Mouse (Mus musculus): Measurements from ENCODE around the gene Nfyc. TPM values are rescaled to one million over a fixed set of nuclear protein-coding genes. Genes with fewer than 3 reads are reported as not detected.

Gene Nfyc
- polyA plus RNA-seq, 1 experiment: 127 TPM

DNA sequence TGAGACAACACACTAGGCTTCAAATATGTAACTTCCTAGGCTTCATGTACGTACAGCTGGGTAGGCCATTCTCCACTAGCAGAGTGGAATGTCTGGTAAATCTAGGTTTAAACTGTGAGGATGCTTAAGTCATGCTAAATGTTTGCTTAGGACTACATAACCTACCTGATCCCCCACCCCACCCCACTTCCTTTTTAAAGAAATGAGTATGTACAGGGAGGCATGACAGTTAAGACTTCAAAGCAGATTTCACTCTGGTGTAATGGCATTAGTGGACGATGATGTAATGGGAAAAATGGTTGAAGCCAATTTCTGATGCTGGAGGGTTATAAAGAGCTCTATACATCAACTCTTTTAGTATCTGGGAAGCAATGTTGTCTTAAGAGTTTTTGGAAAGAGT is 38.5 kb downstream of the Nfyc start:
- 68% methylated on average over 2 of the region's 2 CpGs for WGBS

DNA sequence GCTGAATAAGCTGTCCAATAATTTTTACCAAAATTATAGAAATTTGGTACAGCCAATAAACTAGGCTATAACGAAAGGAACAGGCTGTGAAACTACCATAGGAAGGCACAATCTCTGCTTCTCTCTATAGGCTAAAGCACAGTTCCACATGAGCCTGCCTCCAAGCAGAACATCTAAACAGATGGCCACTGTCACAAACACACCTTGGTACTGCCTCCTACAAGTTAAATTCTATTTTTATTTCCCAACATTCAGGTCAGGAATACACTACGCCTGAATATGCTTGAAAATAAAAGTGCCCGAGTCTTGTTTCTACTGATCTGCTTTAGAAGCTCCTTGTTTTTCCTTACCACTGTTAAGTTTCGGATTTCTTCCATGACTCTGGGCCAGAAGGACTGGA is 41.3 kb downstream of the Nfyc start:
- DNase-seq (ENCODE audit: low read depth, low spot score): no peak
- WGBS: 94% methylated on average over 4 of the region's 4 CpGs

More for the DNA sequence above, 38.5 kb downstream of the Nfyc start:
- DNase-seq (ENCODE audit: low read depth, low spot score): no peak

DNA sequence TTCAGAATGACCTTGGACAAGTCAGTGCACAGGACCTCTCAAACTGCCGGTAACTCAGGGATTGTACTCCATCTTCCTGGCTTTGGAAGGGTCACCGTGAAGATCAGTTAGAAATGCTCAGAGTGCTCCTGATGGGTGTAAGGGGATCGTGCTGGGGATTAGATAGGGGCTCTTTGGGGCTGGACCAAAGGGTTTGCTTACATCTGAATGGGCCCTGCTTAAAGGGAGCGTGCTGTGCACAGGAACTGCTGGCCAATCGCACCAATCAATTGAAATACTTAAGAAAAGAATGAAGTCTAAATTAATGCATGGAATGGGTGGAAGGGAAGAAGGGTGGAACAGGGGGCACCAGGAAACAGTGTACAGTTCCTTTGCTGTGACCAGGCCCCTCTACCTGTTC is 75.6 kb downstream of the Nfyc start:
- WGBS: 78% methylated on average over 5 of the region's 5 CpGs
- DNase-seq (ENCODE audit: low read depth, low spot score): no peak

DNA sequence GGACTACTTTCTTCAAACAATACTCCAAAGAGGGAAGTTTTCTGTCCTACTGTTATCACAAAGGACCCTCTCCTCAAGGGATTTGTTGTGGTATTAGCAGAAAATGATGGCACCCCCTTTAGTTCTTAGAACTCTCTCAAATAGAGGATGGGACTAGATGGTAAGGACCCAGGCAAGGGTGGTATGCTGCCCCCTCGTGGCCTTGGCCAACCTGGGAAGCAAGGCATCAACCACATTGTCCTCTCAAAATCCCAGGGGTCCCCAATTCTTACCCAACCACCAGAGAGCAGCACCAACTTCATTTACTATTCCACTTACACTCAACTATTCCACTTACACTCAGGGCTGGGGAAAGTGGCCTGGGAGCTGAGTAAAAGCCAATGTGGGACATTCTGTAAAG is 76.1 kb downstream of the Nfyc start:
- WGBS: 4% methylated on average over 1 of the region's 1 CpGs

DNA sequence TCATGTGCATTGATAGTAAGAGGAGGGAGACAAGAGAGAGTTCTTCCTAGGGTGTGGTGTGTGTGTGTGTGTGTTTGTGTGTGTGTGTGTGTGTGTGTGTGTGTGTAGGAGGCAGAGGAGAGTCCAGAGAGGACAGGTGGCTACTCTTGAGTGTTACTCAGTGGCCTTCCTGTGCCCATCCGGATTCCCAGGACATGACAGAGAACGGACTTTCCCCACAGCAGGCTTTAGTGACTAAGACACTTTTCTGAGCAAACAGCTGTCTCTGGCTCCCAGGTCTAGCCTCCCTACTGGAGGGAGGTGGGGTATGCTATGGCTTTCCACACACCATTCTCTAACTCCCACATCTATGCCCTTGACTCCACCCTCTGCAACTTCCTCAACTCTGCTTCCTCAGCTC is 81.8 kb downstream of the Nfyc start:
- WGBS: 55% methylated on average over 2 of the region's 2 CpGs
- DNase-seq (ENCODE audit: low read depth, low spot score): no peak

More for the DNA sequence above, 76.1 kb downstream of the Nfyc start:
- DNase-seq (ENCODE audit: low read depth, low spot score): no peak

DNA sequence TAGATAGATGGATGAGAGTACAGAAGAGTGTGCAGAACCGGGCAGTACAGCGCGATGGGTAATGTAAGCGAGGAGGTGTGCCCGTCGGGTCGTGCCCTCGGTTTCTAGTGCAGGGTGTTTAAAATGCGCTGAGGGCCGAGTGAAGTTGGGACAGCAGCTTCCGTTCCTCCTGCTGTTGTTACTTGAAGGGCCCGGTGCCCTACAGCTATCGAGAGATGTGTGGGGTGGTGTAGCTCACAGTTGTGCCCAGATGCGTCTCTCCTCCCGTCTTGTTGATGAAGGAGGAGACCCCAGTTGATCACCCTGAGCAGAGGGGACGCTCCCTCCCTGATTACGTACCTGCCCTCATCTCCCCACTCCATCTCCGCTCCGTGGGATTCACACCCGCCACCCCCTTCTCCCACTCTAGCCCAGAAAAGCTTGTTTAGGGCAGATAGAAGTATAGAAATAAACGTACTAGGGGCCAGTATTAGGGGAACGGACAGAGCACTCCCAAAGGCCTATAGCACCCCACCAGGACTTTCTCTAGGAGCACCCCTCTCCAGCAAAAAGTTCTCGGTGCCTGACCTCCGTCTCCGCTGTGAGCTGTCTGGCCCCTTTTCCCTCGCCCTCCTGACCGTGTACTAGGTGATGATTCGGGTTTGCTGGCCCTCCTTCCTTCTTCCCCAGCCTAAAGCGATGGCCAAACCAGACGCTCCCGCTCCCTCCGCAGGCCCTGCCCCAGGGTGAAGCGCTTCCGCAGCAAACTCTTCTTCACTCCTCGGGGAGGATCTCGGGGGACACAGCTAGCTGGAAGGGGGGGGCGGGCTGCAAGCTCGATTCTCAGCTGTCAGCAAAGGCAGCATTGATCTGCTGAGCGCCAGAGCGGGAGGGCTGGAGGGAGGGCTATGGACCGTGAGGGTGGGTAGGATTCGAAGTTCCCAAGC is 83.2 kb downstream of the Nfyc start, which contains the start of gene Kcnq4:
Kcnq4 (minus strand) TSS at position 672 of the 926 bp plus-strand sequence.
- no peak for DNase-seq (ENCODE audit: low read depth, low spot score)
- 12% methylated on average over 42 of the region's 42 CpGs for WGBS

DNA sequence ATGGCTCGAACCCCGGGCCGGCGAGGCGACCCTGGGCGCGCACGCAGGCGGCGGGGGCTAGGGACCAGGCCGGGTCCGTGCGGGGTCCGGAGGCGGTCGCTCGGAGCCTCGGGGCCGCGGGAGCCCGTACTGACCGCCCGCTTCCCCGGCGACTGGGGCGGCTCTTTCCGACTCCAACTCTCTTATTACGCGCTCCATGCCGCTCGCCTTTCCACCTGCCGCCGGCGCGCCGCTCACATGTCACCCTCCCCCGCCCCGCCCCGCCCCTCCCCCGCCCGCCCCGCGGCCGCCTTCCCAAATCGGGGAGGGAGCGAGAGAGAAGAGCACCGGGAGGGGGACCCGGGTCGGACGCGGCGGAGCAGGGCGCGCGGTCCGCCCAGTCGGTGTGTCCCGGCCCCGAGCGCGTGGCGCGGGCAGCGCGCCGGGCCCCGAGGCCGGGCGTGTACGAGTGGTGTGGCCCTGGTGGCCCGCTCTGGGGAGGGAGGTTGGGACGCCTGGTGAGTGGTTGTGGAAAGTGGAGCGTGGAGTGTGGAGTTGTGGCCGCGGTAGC is 84.1 kb downstream of the Nfyc start:
- DNase-seq (ENCODE audit: low read depth, low spot score): no peak
- WGBS: under 1% methylated on average over 71 of the region's 75 CpGs

DNA sequence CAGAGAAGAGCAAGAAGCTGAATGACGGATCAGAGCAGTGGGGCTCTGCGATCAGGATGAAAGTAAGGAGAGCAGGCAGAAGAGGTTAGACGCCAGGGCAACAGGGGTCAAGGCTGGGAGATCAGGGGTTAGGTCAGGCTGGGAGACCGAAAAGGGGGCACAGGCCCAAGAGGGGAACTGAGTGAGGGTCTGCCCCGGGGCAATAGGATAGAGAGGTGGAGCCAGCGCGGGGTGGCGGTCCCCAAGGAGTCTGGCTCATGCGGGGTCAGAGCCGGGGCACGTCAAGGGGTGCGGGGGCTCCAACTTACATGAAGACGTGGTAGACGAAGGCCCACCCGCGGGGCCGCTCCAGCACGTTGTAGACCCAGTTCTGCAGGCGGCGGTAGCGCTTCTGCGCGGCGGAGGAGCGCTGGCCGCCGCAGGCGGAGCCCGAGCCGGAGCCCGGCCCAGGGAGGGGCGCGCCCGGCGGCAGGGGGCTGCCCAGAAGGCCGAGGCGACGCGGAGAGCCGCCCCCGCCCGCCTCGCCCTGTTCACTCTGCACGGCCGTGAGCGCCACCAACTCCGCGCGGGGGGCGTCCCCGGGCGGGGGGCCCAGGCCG is 84.7 kb downstream of the Nfyc start:
- no peak for DNase-seq (ENCODE audit: low read depth, low spot score)
- 7% methylated on average over 51 of the region's 53 CpGs for WGBS

DNA sequence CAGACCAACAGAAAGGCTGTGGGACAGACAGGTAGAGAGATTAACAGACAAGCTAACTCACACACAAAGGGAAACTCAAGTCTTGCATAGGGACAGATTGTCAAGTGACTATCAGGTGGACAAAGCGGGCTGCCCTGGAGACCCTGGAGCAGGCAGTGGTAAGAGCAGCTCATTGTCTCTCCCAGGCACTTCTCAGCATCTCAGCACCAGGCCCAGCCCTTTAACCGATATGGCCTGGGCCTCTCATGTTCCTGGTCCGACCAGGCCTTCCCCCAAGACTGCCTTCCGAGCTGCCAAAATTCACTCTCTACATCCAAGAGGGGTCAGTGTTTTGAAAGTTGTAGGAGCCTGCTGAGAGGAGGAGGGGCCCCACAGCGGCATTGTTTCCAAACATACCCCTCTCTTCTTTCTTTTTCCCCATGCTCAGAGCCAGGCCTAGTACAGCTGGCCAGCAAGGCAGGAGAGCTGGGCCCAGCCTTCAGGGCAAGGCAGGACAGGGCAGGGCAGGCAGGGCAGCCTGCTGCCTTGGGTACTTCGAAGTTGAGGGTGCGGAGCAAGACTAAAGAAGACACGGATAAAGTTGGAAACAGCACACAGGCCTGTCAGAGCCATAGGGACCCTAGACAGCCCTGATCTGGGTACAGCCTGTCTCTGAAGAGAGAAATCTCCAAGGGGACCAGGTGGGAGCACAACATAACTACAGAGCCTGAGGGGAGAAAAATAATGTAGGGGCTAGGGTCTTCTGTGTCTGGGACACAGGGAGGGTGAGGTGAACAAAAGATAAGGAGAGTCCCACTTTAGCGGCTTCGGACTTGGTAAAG is 85.4 kb downstream of the Nfyc start:
- WGBS: 66% methylated on average over 10 of the region's 10 CpGs
- DNase-seq (ENCODE audit: low read depth, low spot score): no peak

DNA sequence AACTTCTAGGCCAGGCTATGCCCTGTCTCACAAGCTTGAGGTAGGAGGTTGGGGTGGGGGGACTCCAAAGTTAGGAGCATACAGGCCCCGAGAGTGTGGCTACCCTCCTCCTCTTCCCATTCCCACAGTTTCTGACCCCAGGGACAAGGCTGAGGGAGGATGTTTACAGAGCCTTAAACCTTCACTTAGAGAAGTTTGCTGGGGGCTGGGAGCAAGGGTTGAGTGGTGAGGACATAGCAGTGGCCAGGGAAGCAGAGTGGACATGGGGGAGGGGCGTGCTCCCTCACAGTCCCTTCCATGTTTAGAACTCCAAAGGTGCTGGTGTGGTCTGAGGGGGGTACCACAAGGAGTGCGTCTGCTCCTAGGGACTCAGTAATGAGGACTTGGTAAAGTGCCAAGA is 87.7 kb downstream of the Nfyc start:
- 80% methylated on average over 3 of the region's 3 CpGs for WGBS

DNA sequence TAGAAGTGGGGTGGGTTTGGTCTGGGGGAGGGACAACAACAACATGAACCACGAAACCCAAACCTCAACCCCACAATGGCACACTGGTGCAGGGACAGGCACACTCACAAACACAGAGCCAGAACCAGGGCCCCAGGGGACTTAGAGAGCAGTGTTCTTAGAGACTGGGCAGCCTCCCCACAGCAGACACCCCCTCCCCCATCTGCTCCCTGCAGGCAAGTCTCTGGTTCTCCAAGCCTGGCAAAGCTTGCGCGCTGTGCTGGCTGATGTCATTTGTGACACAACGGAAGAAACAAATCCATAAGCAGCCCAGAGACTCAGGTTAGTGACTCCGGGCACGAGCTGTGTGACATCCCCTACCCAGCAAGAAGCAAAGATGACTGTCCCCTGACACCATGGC is 90.1 kb downstream of the Nfyc start:
- 81% methylated on average over 6 of the region's 6 CpGs for WGBS

More for the DNA sequence above, 87.7 kb downstream of the Nfyc start:
- no peak for DNase-seq (ENCODE audit: low read depth, low spot score)

DNA sequence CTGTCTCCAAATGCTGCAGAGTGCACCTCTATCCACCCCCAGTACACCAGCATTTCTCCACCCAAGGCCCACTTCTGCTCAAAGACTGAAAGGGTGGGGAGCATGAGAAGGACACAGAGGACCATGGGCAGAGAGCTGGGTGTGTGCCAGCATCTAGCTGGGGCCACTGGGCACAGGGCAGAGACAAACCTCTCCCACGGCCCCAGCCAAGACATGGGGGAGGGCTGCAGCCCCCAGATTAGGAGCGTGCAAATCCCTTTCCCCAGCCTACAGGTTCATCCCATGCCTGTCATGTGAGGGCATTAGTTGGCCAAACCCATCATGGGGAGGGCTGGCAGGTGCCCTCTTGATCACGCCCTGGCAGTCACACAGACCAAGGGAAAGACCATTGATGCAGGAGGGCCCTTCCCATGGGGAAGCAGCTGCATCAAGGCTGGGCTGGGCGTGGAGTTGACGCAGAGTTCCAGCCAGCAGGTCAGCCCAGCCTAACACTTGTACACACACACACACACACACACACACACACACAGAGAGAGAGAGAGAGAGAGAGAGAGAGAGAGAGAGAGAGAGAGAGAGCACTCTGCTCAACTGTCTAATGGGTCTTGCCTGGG is 97.3 kb downstream of the Nfyc start:
- no peak for DNase-seq (ENCODE audit: low read depth, low spot score)
- 47% methylated on average over 5 of the region's 5 CpGs for whole genome bisulfite sequencing

More for the DNA sequence above, 90.1 kb downstream of the Nfyc start:
- no peak for DNase-seq (ENCODE audit: low read depth, low spot score)

DNA sequence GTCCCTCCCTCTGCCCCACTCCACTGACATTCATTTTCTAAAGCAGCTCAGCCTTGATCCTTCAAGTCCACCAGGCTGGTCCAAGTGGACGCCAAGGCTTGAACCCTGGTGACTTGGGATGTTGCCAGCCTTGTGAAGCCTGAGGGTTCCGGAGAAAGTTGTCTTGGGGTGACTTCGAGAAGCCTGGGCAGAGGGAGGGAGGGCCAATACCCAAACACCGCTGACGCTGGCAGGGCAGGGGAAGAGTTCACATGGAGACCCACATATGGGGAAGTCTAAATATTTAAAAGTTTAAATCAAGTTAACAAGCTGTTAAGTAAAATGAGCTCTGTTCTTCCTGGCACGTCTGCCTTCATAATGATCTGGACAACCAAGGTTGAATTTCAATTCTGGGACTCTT is 98.6 kb downstream of the Nfyc start:
- 68% methylated on average over 6 of the region's 6 CpGs for WGBS
- no peak for DNase-seq (ENCODE audit: low read depth, low spot score)

DNA sequence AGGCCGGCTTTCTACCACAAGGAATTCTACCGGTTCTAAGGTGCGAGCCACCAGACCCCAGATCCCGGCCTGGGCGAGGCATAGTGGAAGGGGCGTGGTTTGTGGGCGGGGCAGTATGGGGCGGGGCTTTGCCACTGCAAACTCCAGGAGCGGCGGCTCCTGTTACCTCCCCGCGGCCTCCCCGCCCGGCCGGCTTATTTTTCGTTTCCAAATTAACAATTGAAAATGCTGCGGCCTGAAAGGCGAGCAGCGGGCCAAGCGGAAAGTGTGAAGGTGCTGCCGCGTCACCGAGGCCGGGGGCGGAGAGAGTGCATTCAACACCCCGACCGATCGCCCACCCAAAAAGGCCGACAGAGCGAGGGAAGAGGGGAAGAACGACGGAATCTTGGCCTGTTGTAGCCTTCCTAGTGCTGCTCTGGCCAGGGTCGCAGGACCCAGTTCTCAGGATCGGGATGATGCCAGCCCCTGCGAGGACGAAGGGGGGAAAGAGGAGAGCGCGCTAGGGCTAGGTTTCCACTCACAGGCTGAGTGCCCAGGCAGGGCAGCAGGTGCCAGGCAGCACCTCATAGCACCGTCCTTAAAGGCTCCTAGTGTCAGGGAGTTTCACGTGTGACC is 100.2 kb downstream of the Nfyc start:
- DNase-seq (ENCODE audit: low read depth, low spot score): no peak
- WGBS: 2% methylated on average over 40 of the region's 40 CpGs

DNA sequence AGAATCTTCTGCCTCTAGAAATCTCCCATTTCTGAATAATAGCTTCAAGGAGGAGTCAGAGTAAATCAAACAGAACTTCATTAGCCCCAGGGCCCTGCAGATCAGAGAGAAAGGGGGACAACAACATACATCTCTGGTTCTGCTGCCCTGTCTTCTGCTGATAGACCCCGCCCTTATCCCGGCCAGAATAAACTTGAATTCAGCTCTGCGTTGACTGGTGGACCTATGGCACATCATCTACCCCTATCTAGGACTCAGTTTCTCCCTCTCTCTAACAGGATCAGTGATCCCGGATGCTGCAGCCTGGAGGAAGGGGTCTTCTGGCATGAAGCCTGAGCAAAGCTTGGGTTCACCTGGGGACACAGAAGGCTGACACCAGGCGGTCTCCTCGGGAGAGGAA is 100.8 kb downstream of the Nfyc start:
- no peak for DNase-seq (ENCODE audit: low read depth, low spot score)
- 30% methylated on average over 6 of the region's 6 CpGs for whole genome bisulfite sequencing

DNA sequence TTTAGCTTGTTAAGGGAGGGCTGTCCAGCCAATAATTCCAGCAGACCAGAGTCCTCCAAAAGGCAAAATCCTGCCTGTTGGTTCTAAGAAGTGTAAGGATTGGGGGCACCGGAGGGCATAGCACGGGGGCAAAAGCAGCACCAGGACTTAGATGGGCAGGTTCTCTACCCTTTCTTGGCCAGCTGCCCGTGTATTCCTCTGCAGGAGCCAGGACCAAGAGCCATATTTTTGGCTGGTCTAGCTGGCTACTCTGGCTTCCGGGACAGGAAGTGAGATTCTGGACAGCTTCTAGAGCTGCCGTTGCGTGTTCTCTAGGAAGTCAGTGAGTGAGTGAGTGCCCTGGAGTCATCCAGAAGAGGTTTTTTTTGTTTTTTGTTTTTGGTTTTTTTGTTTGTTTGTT is 101.2 kb downstream of the Nfyc start:
- no peak for DNase-seq (ENCODE audit: low read depth, low spot score)
- WGBS: 40% methylated on average over 6 of the region's 6 CpGs

DNA sequence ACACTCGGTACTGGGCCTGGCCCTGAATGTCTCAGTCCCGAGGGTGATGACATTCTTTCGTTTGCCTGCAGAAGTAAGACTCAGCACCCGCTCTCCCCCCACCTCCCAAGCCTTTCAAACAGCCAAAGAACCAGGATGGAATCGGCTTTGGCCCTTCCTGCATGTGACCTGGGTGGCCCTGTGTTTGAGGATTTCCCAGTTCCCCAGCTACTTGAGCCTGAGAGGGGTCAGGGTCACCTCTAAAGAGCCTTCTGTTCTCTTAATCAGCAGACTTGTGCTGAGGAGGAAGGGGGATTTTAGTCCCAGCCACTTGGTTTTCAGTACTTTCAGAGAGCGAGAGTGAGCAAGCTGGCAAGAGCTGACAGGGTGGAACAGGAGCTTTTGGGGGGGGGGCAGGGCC is 101.9 kb downstream of the Nfyc start:
- whole genome bisulfite sequencing: 56% methylated on average over 6 of the region's 6 CpGs
- no peak for DNase-seq (ENCODE audit: low read depth, low spot score)

DNA sequence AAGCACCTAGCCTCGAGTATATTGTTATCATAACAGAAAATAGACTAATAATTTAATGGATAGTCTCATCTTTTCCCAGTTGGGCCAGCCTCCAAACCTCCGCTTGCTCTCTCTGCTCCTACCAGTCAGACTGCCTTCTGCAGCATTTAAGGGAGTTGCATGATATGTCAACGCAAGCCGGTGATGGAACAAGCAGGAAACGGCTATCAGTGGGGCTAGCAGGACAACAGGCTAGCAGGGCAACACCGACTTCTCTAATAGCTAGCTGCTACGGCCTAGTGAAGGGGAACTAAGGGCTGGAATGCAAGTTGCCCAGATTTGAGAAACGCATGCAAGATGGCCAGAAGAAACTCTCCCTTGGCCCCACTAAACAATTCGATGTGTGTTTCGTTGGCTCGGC is 103.5 kb downstream of the Nfyc start:
- no peak for DNase-seq (ENCODE audit: low read depth, low spot score)
- WGBS: 70% methylated on average over 11 of the region's 11 CpGs

DNA sequence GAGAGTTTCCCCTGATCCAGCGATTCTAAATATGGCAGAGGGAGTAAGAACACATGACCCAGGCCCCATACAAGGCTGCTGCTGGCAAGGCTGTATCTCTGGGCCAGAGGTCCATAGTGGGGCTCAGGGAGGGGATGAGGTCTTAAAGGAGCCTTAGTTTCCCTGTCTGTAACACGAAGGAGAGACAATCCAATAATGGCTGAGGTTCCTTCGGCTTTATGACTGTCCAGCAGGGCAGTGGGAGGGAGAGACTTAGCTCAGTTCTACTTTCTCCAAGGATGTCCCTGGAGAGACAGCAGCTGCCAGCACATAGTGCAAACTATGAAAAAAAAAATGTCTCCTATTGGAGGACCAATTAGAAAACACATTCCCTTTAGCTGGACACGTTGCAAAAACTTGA is 105.2 kb downstream of the Nfyc start:
- WGBS: 45% methylated on average over 4 of the region's 4 CpGs
- no peak for DNase-seq (ENCODE audit: low read depth, low spot score)

Measured in large intestine, adult 2 months (tissue).